Mouse (Mus musculus) liver (tissue): ENCODE measurements around the gene Fbll1.
"Not testable (repeated sequence)": the region's sequence is repeated elsewhere in the genome, so short reads cannot be mapped to it uniquely, and the experiment has no call there.

Source experiments
- DNase-seq: peaks from one replicate; pipeline ENCODE4 v3.0.0-alpha.2; 2020; ENCODE audit warnings: mixed read lengths

The Fbll1 gene

DNA sequence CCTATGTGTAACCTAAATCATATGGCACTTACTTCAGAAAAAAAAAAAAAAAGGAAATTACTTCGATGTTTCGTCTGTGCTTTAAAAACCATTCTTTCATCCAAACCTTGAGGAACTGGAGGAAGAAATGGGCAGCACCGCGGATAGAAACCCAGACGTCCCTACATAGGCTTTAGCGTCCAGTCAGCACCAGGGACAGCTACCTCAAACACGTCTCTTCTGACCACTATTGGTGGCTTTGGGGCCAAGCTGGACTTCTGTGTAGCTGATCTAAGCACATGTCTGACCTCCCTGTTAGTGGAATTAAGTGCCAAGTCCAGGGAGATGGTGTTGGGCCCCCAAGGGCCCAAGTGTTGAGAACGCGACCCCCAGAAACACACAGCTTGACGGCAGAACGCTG is at the start of gene Fbll1:
Fbll1 (minus strand) TSS at position 11 of the 400 bp plus-strand sequence.
- peak; percentile 54 for DNase-seq

DNA sequence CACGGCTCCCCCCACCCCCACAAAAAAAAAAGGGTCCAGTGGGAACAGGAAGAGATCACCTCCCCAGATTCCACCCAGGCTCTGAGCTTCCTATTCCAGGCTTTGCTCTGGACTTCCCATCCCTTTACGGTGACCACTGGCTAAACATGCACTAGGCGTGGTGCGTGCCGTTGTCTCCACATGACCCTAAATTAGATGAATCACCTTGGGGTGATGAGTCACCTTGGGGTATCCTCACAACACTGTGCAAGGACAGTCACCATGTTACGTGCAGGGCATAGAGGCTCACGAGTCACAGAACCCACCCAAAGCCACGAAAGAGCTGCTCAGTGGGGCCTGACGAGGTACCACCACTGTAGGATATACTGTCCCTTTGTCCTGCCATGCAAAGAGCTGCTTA is 45.6 kb upstream of the Fbll1 start:
- DNase-seq: no peak

DNA sequence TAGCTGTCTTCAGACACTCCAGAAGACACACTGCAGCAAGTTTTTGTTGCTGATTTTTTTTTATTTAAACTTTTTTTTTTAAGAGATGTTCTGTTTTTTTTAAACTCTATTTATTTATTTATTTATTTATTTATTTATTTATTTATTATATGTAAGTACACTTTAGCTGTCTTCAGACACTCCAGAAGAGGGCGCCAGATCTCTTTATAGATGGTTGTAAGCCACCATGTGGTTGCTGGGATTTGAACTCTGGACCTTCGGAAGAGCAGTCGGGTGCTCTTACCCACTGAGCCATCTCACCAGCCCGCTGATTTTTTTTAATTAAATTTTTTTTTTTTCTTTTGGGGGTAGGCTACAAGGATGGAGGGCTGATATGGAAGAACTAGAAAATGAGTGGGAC is 43.9 kb upstream of the Fbll1 start:
- DNase-seq: not testable (repeated sequence)

DNA sequence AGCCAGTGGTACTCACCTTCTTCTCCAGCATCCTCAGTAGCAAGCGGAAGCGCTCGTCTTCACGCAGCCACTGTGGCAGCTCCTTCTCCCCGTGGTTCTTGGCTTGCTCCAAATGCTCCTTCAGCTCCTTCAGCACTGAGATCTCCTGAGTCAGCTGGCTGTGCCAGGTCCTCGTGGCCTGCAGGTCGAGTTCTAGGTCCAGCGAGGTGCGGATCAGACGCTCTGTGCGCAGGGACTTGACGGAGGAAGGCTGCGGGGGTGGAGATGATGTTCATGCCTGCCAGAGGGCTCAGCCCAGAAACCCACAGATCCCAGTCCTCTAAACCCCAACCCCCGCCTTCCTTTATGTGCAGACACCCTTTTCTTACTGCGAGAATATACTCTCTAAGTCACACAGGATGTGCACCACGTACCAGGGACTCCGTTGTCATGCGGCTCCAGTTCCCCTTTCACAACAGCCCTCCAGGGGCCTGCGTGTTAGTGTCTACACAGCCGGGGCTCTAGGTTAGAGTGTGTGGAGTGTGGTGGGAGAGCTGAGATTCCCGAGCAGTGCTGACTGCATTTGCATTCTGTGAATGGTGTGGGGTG is 43.1 kb upstream of the Fbll1 start:
- DNase-seq: no peak

DNA sequence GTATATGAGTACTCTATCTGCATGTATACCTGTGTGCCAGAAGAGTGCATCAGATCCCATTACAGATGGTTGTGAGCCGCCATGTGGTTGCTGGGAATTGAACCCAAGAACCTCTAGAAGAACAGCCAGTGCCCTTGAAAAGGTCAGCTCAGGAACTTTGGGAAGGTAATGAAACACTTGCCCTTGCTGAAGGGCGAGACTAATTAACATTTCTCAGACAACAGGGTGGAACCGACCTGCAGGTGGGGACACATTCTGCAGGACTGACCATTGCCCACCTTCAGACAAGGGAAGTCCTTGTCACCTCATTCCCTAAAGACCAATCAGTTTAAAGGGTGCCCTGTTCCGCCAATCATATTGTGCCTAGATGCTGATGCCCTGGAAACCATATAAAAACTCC is 42.1 kb upstream of the Fbll1 start:
- DNase-seq: not testable (repeated sequence)

DNA sequence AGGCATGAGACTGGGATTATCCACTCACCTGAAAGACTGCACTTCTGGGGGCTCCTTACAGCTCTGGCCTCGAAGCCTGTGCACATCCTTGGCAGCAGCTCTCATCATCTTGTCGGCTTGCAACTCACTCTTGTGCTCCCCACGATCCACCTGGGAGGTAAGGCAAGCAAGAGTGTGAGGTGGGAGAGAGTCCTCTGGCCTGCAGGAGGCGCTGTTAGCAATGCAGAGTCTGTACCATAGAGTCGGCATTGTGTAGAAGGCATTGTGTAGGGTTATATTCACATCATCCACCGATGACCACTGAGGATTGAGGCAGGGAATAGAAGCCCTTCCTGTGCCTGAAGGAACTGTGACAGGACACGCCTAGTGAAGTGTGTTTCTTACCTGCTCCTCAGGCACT is 41.6 kb upstream of the Fbll1 start:
- DNase-seq: no peak

DNA sequence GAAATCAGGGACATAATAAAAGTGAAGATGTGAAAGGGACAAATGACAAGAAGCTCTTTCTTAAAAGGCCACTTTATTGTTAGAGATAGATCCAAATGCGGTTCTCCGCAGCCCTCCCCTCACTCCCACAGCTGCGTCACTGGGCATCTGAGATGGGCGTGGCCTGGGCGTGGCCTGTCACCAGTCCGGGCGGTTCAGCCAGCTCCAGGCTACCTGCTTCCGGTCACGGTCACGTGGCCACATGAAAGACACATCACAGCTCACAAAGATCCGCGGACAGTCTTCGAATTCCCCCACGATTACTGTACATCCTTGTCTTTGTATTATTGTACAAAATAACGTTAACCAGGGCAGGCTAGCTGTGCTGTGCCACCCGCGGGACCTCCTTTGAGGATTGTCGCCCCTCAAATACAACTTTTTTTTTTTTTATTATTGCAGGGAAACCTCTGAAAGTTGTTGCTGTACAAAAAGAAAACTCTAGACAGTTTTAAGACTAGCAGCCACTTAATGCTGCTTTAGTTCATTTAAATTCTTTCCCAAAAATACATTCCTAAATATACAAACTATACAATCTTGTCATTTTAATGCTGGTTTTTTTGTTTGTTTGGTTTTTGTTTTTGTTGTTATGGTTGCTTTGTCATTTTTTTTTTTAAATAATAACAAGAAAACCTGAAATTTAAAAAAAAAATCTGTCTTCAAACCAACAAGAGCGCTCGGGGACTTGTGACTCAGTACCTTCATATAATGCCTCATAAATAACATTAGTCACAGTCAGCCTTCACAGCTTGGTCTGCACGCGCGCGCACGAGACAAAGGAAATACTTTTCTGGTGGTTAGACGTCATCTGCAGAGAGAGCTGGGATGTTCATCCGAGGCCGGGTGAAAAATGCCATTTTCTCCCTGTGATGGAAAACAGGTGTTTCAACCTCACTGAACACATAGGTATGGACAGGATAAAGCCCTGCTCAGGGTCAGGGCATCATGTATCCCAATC is 40.0 kb upstream of the Fbll1 start:
- peak; percentile 95 for DNase-seq

DNA sequence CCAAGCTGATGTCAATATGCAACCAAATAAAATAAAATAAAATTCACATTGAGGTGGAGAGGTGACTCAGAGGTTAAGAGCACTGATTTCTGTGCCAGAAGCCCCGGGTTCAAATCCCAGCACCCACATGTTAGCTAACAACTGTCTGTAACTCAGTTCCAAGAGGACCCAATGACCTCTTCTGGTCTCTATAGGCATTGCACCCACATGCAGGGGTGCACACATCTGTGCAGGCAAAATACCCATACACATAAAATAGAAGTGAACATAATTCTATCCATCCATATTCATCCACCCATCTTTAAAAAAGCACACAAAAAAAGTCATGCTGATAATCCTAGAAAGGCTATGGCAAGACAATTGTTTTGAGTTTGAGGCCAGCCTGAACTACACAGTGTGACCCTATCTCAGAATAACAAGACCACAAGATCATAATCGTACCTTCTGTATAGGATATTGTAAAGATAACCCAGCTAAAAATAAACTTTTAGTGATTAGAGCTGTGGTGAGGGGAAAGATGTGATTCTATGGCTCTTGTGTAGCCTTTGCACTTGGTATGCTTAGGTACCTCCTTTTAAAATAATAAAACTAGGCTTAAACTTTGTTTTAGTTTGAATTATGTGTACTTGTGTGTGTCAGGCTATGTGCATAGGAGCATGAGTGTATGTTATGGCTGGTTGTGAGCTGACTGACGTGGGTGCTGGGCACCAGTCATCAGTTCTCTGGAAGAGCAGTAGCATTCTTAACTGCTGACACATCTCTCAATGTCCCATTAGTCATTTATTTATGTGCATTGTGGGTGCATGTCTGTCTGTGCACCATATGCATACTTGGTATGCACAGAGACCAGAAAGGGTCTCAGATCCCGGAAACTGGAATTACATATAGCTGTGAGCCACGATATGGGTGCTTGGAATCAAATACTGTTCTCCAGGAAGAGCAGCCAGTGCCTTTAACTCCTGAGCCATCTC is 38.8 kb upstream of the Fbll1 start:
- DNase-seq: no peak

DNA sequence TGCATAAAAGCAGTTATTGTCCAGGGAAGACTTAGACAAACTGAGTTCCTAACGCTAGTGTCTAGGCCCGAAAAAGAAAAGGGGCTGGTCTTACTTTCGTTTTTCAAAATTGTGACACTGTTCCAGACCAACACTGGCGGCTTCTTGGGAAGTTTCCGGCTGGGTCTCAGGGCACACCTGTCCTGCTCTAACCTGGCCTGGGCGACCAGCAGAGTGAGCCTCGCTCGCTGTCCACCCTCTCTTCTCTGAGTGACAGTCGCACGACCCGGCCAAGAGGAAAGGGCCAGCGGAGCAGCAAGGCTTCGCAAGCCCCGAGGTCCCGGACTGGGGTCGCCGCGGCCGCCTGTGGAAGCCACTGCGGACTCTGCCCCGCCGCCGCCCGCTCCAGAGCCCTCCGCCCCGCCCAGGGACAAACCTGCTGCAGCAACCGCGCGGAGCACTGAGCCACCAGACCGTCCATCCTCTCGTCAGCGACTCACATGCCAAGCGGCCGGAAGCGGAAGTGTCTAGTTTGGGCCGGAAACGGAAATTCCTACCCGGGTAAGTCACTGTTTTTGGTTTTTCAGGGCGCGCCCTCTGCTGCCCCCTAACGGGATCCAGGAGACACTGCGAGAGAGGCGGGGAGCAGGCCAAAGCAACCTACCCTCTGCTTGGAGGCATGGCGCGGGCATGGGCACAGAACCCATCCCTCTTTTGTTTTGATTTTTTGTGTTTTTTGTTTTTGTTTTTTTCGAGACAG is 35.5 kb upstream of the Fbll1 start, which contains the start of gene Rars:
Rars (minus strand) TSS at position 485 of the 739 bp plus-strand sequence.
- peak; percentile 92 for DNase-seq

DNA sequence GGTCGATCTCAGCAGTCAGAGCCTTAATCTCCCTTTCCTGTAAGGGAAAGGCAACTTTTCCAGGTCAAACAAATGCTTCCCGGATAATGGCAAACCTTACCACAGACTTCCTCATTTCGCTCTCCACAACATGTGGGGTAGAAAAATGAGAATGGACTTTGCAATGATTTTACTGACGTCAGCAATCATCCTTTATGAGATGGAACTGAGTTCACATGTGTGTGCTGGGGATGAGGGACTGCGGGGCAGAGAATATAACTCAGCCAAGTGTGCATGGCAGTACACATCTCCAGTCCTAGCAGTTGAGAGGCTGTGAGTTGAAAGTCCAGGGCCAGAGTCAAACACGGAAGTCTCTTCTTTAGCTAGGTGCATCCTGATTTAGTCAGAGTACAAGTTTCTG is 34.6 kb upstream of the Fbll1 start:
- DNase-seq: no peak

DNA sequence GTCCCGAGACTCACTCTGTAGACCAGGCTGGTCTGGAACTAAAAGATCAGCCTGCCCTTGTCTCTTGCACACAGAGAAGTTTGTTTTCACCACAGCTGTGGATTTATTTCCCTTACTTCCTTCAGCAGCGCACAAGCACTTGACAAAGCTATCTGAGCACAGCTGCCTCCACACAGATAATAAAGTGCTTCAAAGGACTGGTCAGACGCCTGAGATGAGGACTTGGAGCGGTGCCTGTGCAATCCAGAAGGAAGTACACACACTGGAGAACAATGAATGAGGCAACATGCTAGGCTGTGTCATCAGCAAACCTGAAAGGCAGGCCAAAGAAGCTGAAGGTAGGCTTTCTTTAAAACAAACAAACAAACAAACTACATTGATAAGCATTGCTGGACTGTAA is 33.5 kb upstream of the Fbll1 start:
- DNase-seq: no peak

DNA sequence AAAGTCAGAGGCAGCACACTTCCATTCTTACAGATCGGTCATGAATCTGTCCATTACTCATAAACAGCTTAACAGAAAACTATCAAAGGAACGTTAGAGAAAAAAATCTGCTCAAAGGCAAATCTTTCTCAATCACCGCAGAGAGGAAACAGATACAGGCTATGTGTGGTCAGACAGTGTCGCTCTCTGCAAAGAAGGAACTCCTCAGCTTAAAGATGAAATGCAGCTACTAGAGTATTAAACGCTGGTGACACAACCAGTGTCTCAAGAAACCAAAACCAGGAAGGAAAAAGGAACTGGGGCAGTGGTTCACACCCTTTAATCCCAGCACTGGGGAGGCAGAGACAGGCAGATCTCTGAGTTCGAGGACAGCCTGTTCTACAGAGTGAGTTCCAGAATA is 29.0 kb upstream of the Fbll1 start:
- DNase-seq: no peak

DNA sequence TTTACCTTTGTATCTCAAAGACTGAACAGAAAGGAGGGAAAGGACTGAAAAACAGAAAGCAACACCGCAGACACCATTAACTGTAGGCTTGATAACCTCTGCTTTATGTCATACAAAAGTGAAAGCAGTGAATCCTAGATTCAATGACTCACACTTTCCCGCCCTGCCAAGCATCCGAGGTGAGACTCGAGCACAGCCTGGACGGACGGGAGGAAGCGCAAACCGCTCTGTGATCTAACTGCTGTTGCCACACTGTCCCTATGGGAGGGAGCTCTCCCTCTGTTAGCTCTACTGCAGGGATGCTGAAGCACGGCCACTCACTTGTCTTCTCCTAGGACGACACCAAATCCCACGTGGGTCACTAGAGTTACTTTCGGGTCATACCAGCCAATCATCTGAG is 17.6 kb upstream of the Fbll1 start:
- DNase-seq: no peak

DNA sequence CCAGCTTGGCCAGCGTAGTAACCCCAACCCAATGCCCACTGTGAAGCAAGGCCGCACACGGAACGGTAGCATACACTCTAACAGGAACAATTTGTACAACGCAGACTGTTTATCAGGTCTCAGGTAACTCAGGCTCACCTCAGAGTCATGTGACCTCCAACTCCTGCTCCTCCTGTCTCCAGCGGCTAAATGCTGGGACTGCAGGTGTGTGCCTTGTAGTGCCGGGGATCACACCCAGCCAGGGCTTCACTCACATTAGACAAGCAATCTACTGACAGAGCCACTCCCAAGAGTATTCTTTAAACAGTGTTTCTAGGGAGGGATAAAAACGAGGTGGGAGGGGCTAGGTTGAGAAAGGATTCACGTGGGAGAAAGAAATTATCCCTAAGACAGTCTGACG is 12.8 kb upstream of the Fbll1 start:
- no peak for DNase-seq

DNA sequence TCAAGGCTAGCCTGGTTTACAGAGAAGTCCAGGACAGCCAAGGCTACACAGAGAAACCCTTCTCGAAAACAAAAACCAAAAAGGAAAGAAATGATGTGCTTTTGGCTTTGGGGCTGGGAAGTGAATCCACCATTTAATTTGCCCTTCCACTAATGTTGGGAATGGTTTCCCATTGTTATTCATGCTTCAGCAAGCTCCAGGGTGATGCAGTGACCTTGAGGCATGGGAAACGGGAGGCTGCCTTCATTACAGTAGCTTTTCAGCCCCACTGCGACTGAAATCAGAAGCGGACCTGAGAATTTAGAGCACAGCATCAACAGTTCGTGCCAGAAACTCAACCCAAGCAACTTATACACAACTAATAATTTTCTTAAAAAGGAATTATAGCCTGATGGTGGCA is 2.6 kb upstream of the Fbll1 start:
- no peak for DNase-seq

DNA sequence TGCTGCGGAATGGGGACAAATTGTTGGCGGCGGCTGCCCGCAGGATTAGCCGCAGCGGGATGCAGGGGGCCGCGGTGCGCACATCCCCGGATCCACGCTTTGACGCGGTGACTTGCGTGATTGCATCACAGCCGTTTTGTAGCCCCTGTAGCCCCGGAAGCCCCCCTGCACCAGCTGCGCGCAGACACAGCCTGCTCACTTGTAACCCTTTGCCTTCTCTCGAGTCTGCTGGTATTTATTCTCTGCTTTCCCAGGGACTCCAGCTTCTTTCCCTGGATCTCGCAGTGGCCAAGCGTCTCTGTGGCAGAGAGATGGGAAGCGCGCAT is 226 bp downstream of the Fbll1 start:
- DNase-seq: no peak

DNA sequence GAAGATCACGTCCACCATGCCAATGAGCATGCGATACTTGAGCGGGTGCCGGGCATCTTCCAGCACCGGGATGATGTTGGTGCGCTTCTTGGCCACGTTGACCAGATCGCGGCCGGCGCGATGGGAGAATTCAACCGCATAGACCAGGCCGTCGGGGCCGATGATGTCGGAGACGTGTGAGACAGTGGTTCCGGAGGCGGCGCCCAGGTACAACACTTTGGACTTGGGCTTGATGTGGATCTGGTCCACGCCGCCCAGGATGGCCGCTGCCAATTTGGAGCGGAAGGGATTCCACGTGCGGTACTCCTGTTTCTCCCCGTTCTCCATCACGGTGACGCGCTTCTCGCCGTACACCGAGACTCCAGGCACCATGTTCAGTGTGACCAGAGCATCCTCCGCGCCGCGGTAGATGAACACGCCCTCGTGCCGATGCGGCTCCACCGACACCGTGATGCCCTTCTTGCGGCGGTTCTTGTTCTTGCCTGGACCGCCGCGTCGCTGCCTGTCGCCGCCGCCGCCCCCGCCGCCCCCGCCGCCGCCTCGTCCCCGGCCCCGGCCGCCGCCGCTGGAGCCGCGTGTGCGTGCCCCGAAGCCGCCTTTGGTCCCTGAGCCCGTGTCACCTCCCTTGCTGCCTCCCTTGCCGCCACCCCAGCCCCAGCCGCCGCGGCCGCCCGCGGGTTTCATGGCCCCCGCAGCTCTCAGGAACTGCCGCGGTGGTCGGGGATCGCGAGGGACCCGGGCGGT is 761 bp downstream of the Fbll1 start:
- DNase-seq: no peak

DNA sequence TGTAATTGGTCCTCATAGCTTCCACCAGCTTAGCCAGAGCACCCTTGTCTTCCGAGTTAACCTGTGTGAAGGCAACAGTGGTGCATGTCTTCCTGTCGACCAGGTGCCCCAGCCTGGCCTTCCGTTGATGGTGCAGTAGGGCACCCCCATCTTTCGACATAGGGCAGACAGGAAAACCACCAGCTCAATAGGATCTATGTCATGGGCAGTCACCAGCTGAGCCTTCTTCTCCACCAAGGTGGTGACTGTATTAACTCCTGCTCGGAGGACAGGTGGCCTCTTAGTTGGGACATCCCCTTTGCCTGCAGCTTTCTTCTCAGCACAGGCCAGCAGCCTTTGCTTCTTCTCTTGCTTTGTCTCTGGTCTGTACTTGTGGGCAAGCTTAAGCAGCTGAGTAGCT is 5.9 kb downstream of the Fbll1 start:
- DNase-seq: not testable (repeated sequence)

DNA sequence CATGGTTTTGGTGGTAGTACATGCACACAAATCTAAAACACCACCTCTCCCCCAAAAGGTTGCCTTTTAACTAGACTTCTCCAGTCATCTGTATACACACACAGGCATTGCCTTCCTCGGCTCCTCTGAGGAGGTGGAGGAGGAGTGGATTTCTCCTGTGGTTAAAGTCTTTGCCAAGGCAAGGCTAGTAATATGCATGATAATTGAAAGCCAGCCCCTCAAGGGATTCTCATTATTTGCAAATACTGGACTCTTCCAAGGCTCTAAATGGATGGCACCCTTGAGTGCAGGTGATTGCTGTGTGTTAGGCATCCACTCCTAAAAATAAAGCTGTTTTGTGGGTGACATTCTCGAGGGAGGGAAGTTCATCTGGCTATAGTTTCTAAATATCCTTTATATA is 10.2 kb downstream of the Fbll1 start:
- DNase-seq: no peak

DNA sequence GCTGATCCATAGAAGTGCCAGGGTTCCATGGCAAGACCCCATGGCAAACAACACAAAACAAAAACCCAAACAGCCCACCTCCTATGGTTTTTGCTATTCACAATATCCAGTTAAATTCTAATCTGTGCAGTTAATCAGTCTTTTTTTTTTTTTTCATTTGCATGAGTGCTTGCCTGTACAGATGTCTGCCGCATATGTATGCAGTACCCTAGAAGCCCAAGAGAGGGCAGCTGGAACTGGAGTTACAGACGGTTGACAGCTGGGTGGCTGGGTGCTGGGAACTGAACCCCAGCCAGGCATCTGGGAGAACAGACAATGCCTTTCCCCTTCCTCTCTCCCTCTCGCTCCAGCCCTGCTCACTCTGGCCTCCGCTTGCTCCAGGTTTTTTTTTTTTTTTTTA is 14.1 kb downstream of the Fbll1 start:
- no peak for DNase-seq

DNA sequence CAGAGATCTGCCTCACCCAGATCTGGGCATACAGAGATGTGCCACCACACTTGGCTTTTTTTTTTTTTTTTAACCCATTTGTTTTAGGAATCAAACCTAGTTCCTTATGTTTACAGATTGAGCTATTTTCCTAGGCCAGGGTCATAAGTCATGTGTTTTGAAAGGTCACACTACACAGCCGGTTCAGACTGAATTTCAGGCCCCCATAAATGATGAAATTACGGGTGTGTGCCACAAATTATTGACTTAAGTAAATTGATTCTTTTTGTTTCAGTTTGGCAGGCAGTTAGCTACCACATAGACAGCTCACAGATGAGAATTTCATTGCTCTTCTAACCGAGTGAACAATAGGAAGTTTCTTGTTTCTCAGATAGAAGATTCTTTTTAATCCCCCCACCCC is 14.7 kb downstream of the Fbll1 start:
- no peak for DNase-seq

DNA sequence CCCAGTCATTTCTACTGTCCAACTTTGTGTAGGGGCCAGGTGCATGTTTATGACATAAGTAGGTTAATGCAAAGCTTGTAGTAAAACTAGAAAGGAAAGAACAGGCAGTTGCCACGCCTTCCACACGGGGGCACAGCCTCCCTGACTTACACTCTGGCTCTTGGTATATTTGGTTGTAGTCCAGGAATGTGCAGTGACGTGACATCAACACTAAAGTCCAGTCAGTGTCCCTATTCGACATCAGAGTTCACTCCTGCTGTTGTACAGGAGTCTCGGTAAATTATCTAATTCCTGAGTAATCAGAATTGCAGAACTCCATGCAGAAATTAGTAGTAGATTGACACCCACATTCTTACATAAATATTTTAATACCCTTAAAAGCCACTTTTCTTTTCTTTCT is 15.6 kb downstream of the Fbll1 start:
- DNase-seq: no peak
